Mouse (Mus musculus) layer of hippocampus, adult 2 months (tissue): ENCODE data around the gene Xlr5a. TPM values are rescaled to one million over a fixed set of nuclear protein-coding genes. Genes with fewer than 3 reads are reported as not detected.
A peak's percentile ranks its signal among the peaks of the same experiment; 100 is the strongest.
"Not testable (repeated sequence)": the region's sequence is repeated elsewhere in the genome, so short reads cannot be mapped to it uniquely, and the experiment has no call there.

Experiments
- DNase-seq, 2 experiments: peaks; one replicate each; pipeline ENCODE4 v3.0.0; 2022; ENCODE audit warnings: low spot score in 2 of 2
- H3K27ac ChIP-seq: fragments of 200-600 bp; 2 replicates; pipeline ENCODE4 v1.8.1; 2022
- H3K4me3 ChIP-seq: fragments of 200-600 bp; 2 replicates; pipeline ENCODE4 v1.8.1; 2022; ENCODE audit warnings: mild to moderate bottlenecking
- CTCF ChIP-seq: fragments of 200-600 bp; conservative IDR thresholded peaks from 2 replicates; pipeline ENCODE4 v1.8.1; 2022; ENCODE audit warnings: antibody characterized with exemption, mild to moderate bottlenecking, moderate library complexity
- total RNA-seq, 2 experiments: library from RNA; stranded (reverse); gene quantifications; 2 replicates each; pipeline ENCODE4 v1.2.3; 2021

Gene Xlr5a
- total RNA-seq, 2 experiments from 2014 or later: not detected

DNA sequence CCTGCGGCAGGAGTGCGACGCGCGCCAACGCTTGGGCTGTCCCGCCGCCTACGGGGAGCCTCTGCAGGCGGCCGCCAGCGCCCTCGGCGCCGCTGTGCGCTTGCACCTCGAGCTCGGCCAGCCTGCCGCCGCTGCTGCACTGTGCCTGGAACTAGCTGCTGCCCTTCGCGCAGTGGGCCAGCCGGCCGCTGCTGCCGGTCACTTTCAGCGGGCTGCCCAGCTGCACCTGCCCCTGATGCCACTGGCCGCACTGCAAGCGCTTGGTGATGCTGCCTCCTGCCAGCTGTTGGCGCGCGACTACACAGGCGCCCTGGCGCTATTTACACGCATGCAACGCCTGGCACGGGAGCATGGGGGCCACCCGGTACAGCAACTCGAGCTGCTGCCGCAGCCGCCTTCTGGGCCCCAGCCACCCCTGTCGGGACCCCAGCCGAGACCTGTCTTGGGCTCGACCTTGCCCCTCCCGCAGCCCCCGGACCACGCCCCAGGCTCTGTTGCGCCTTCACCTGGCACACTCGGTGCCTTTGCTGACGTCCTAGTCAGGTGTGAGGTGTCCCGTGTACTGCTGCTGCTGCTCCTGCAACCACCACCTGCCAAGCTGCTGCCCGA is 64.1 kb downstream of the Xlr5a start:
- Histone ChIP-seq H3K4me3 (peak overlapping the region; percentile 69), H3K27ac (peak overlapping the region; percentile 96)
- peak; percentile 23 to 32 for DNase-seq
- TF ChIP-seq CTCF: no peak; the same call in 1 of the 2 replicates

DNA sequence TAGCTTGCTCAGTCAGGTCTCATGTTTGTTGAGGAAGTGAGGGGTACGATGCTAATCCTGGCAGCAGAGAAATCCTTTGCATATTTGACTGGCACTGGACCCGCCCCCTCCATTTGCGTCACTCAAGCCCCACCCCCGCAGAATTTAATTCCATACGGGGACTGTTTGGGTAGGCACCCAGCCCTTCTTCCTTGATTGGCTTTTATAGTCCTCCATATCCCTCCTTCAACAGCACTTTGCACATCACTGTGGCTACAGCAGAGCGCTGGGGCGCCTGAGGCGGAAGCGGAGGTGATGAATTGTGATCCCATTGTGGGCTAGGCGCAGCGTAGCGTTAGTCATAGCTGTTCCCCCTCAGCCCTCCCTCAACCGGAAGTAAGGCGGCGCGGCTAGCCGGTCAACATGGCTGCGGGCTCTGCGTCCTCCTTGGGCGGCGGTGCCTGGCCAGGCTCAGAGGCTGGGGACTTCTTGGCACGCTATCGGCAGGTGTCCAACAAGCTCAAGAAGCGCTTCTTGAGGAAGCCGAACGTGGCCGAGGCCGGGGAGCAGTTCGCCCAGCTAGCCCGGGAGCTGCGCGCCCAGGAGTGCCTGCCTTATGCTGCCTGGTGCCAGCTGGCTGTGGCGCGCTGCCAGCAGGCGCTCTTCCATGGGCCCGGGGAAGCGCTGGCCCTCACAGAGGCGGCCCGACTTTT is 64.7 kb downstream of the Xlr5a start, which contains the start of gene F8a:
Gene F8a (plus strand): TSS at position 378 of the 692 bp plus-strand sequence.
- peak; percentile 64 to 66 for DNase-seq
- H3K4me3 ChIP-seq: peak within 1 kb of the TSS; percentile 69
- peak within 1 kb of the TSS; percentile 96 for H3K27ac ChIP-seq
- TF ChIP-seq CTCF: no peak

DNA sequence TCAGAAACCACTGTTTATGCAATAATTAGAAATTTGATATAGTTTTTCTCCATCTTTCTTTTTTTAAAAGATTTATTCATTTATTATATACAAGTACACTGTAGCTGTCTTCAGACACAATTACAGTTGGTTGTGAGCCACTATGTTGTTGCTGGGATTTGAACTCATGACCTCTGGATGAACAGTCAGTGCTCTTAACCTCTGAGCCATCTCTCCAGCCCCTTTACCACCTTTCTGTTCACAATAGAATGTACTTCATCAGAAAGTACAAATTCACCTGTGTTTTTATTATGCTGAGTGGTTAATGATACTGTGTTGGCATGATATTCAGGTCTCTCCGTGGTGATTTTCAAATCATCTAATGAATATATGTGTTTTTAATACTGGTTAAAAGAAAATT is 67.4 kb downstream of the Xlr5a start:
- Histone ChIP-seq H3K27ac (no peak overlapping the region), H3K4me3 (no peak overlapping the region)
- no peak for DNase-seq
- TF ChIP-seq CTCF: no peak

DNA sequence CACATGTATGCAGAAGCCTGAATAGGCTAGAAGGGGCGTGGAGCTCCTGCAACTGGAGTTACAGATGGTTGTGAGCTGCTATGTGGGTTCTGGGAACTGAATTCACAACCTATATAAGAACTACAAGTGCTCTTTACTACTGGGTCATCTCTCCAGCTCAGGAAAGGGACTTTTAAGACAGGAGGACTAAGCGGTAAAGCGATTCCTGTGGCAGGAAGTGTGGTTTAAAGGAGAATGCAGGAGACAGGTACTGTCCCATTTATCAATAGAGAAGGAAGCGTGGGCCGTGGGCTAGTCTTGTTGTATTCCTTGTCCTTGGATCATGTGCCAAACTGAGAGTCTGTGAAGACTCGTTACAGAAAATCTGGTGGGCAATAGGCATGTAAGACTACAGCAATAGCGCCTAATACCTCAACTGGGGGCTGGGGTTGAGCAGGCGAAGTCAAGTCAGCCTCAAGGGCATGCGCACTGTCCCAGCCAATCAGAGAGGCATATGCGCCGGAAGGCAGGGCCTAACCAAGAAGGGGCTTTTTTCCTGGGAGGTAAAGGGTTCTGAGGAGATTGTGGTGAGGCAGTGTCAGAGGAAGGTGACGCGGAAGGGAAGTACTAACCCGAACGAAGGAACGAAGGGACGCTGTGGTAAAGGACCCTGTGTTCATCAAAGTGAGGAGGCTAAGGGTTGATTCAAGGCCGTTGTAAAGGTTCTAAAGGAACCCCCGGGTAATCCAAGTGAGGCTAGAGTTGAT is 78.8 kb downstream of the Xlr5a start, which contains the start of gene Xlr4b:
Gene Xlr4b (plus strand): TSS at position 515 of the 746 bp plus-strand sequence.
- not testable (repeated sequence) for H3K27ac ChIP-seq, DNase-seq, H3K4me3 ChIP-seq

DNA sequence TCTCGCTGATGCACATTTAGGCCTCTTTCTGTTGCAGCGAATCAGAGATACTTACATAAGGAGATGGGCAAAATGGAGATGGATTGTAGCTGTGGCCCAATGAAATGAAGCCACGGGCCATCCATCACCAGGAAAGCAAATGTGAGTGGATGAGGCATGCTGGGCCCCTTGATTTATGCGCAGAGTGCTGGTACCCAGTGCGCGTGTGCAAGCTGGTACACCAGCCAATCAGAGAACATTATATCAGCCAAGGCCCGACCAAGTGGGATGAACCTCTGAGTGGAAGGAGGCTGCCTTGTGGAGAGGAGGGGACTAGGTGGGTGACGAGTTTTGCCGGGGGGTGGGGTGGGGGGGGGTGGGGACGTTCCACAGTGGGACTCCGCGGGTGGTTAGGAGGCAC is 100.8 kb downstream of the Xlr5a start, which contains the start of gene Xlr3b:
Gene Xlr3b (plus strand): TSS at position 274 of the 400 bp plus-strand sequence.
- not testable (repeated sequence) for H3K27ac ChIP-seq, H3K4me3 ChIP-seq, DNase-seq

DNA sequence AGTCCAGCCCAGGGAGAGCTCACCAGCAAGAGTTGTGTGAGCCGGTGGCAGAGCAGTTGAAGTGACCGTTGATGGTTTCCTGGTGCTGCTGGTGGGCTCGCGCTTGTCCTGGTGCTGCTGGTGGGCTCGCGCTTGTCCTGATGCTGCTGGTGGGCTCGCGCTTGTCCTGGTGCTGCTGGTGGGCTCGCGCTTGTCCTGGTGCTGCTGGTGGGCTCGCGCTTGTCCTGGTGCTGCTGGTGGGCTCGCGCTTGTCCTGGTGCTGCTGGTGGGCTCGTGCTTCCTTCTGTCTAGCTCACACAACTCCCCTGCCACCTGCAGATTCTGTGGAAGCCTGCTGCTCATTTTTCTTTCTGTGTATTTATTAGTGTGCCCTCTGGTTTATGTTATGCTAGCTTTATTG is 115.9 kb downstream of the Xlr5a start, which contains the start of gene Spin2d:
Gene Spin2d (minus strand): TSS at position 101 of the 400 bp plus-strand sequence.
- H3K4me3 ChIP-seq, DNase-seq, H3K27ac ChIP-seq: not testable (repeated sequence)

DNA sequence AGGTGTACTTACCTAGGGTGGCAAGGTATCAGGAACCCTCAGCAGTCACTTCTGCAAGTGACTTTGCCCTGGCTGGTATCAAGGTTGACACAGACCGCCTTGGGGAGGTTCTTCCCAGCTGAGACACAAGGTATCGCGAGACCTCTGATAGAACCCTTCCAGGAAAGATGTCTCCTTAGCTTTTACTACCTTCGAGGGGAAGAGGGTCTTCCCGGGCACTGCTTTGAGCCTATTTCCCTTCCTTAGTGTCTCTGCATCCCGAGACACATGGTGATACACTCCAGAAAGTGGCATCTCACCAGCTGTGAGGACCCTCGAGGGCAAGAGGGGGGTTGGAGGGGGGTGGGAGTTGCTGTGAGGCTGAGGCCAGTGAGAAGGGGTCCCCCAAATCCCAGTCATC is 143.4 kb downstream of the Xlr5a start, which contains the start of gene DXBay18:
Gene DXBay18 (minus strand): TSS at position 101 of the 400 bp plus-strand sequence.
- not testable (repeated sequence) for DNase-seq, H3K4me3 ChIP-seq, H3K27ac ChIP-seq

DNA sequence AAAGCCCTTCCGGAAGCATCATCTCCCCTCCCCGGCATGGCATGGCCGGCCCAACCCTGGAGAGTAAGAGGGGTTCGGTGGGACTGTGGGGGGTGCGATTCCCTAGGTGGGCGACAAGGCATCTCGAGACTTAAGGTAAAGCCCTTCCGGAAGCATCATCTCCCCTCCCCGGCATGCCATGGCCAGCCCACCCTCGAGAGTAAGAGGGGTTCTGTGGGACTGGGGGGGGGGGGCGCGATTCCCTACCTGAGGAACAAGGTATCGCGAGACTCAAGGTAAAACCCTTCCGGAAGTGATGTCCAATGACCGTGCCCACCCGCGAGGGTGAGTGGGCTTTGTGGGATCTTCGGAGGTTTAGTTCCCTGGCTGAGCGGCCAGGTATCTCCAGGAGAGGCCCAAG is 144.3 kb downstream of the Xlr5a start, which contains the start of gene Xlr5b:
Gene Xlr5b (plus strand): TSS at position 301 of the 400 bp plus-strand sequence.
- not testable (repeated sequence) for DNase-seq, H3K27ac ChIP-seq, H3K4me3 ChIP-seq

DNA sequence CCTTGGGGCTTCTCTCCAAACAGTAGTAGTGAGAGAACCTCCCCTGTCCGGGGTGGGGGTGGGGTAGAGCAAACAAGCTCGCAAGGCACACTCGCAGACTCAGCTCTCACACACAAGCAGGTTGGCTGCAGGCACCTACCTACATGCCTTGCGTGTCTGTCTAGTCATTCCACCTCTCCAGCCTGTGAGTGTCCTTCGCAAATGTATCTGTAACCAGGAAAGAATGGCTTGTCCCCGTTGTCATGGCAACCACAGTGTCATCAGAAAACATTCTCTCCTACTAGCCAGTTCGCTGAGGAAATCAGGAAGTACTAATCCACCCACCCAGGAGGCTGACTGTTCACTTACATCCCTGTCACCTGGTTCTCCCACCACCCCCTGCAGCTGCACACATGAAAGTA is 149.6 kb downstream of the Xlr5a start:
- not testable (repeated sequence) for H3K27ac ChIP-seq, DNase-seq, H3K4me3 ChIP-seq

DNA sequence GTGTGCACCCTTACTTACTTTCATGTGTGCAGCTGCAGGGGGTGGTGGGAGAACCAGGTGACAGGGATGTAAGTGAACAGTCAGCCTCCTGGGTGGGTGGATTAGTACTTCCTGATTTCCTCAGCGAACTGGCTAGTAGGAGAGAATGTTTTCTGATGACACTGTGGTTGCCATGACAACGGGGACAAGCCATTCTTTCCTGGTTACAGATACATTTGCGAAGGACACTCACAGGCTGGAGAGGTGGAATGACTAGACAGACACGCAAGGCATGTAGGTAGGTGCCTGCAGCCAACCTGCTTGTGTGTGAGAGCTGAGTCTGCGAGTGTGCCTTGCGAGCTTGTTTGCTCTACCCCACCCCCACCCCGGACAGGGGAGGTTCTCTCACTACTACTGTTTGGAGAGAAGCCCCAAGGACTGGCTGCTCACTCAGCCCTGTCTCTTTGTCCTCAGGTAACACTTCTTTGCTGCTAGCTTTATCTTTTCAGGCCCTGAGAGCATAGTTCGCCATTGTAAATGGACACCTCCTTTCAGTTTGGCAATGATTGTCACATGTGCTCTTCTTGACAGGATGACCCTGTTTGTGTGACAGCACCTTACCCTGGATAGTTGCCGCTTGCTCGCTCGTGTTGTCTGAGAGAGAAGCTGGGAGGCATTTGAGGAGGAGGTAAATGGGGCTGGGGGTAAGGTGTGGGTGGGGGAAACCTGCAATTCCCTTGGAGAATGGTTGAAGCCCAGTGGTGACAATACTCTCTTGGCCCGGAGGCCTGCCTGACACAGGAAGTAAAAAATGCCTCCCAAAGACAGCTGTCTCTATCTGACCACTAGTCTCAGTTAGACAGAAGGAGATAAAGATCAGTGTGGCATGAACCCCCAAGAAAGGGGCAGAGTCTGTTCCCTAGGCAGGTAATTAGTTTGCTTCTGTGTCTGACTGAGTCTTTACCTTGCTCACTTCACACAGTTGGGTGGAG is 169.6 kb downstream of the Xlr5a start:
- not testable (repeated sequence) for H3K27ac ChIP-seq, DNase-seq, H3K4me3 ChIP-seq

DNA sequence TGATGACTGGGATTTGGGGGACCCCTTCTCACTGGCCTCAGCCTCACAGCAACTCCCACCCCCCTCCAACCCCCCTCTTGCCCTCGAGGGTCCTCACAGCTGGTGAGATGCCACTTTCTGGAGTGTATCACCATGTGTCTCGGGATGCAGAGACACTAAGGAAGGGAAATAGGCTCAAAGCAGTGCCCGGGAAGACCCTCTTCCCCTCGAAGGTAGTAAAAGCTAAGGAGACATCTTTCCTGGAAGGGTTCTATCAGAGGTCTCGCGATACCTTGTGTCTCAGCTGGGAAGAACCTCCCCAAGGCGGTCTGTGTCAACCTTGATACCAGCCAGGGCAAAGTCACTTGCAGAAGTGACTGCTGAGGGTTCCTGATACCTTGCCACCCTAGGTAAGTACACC is 176.0 kb downstream of the Xlr5a start, which contains the start of gene Gm14685:
Gene Gm14685 (plus strand): TSS at position 301 of the 400 bp plus-strand sequence.
- H3K4me3 ChIP-seq, H3K27ac ChIP-seq, DNase-seq: not testable (repeated sequence)

DNA sequence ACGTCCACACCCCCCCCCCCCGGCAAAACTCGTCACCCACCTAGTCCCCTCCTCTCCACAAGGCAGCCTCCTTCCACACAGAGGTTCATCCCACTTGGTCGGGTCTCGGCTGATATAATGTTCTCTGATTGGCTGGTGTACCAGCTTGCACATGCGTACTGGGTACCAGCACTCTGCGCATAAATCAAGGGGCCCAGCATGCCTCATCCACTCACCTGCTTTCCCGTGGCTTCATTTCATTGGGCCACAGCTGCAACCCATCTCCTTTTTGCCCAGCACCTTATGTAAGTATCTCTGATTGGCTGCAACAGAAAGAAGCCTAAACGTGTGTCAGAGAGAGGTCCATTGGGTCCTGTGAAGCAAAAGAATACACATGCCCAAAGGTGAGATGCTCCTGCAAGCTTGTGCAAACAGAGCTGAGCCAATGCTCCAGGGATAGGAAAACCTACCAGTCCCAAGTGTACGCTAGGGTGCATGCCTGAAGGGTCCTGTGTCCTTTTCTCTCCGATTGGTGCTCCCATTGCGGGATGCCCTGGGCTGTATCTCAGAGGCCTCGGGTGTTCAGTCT is 195.8 kb downstream of the Xlr5a start, which contains the start of gene Xlr3a:
Gene Xlr3a (minus strand): TSS at position 155 of the 568 bp plus-strand sequence.
- H3K27ac ChIP-seq, DNase-seq, H3K4me3 ChIP-seq: not testable (repeated sequence)

DNA sequence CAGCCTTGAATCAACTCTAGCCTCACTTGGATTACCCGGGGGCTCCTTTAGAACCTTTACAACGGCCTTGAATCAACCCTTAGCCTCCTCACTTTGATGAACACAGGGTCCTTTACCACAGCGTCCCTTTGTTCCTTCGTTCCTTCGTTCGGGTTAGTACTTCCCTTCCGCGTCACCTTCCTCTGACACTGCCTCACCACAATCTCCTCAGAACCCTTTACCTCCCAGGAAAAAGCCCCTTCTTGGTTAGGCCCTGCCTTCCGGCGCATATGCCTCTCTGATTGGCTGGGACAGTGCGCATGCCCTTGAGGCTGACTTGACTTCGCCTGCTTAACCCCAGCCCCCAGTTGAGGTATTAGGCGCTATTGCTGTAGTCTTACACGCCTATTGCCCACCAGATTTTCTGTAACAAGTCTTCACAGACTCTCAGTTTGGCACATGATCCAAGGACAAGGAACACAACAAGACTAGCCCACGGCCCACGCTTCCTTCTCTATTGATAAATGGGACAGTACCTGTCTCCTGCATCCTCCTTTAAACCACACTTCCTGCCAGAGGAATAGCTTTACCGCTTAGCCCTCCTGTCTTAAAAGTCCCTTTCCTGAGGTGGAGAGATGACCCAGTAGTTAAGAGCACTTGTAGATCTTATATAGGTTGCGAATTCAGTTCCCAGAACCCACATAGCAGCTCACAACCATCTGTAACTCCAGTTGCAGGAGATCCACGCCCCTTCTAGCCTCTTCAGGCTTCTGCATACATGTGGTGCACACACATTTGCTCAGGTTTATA is 210.3 kb downstream of the Xlr5a start, which contains the start of gene Xlr4a:
Gene Xlr4a (minus strand): TSS at position 212 of the 789 bp plus-strand sequence.
- H3K27ac ChIP-seq, DNase-seq, H3K4me3 ChIP-seq: not testable (repeated sequence)

DNA sequence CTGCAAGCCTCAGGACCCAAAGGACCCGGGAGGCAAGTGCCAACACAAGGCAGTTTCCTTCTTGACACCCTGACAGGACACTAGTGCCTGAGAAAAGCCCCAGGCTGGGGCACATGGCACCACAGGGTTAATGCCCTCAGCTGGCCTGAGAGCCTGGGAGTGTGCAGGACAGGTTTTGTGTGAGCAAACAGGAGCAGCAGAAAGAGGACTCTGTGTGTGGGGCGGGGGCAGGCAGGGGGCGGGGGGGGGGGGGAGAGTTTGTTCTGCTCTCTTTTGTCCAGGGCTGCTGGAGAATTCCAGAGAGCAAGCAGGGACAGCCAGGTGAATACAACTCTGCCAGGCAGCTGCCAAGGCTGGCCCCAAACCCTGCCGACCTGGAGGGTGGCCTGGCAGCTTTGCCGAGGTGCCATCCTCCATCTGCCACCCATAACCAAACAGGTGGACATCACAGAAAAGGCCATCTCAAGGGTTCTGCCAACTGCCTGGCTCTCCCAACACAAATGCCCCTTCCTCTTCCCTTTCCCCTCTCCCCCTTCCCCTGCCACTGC is 225.9 kb downstream of the Xlr5a start:
- not testable (repeated sequence) for DNase-seq, H3K27ac ChIP-seq, H3K4me3 ChIP-seq
